Mouse (Mus musculus): ENCODE results near the gene Gtsf1. TPM values are rescaled to one million over a fixed set of nuclear protein-coding genes. Genes with fewer than 3 reads are reported as not detected.
A peak's percentile ranks its signal among the peaks of the same experiment; 100 is the strongest.

Gene Gtsf1
- polyA plus RNA-seq, 1 experiment: 0.33 TPM

DNA sequence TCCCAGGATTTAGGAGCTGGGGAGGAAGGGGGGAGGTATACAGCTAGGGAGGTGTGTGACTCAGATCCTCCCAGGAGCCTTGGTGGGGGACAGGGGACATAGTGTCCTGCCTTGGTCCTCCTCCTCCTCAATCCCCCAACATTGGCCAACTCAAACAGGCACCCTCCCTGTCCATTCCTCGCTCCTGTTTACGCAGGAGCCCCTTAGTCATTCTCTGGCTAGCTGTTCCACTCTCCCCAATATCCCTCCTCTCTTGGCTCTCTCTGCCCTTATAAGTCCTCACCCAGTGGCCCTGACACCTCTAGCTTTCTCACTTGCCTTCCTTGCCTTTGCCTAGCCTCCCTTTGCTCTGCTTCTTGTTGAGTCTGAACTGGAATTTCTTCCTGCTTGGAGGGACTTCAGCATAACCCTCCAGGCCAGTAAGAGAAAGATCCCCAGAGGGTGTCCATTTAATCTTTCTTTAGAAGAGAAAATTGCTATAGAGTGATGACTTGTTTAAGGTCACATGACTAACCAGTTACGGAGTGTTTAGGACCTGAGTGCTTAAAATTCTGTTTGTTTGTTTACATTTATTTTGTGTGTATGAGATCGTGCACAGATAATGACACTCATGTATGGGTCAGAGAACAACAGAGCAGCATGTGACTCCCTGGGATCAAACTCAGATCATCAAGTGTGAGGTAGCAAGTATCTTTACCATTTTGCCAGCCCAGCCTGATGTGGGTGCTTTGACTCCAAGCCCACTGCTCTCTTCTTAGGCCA is 61.9 kb downstream of the Gtsf1 start:
- no peak for TF ChIP-seq CTCF (IDR thresholded peaks at IDR 0.05; ENCODE audit: control insufficient read depth, insufficient read depth, insufficient read length)
- peak; percentile 70 for TF ChIP-seq USF1 (IDR thresholded peaks at IDR 0.05; ENCODE audit: low read depth)
- H3K4me3 ChIP-seq (ENCODE audit: insufficient read depth, poor library complexity, severe bottlenecking): no peak overlapping the region
- peaks cover 30% of the 10 kb centered on the region for H3K79me3 ChIP-seq (ENCODE audit: low read depth)

DNA sequence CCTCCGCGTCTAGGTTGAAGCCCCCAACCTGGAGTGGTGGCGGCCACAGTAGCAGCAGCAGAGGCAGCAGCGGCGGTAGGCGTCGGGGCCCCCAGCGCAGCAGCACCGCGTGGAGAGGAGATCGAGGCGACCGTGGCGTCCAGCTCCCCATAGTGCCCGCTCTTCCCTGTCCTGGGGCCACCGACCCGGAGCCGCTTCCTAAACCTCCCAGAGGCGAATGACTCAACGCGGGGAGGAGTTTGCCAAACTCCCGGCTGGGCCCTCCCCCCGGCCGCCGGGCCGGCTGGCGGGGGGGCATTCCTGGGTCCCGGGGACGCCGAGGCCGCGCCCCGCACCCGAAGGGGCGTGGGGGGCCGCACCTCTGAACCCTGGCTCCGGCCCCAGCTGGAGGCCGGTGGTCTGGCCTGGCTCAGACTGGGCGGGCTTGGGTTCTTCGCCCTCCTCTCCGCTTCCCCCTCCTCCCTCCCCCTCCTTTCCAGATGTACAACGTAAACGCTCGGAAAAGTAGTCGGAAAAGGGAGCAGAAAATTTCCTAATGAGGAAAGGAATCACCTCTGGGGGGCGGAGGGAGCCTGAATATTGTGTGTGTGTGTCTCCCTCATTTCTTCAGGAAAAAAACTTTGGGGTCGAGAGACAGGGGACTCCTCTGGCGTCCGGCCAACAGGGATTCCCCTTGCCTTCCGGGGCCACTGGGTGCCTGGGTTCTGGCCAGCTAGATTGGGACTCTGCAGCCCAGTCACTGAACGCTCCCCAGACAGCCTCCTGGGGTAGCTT is 63.7 kb downstream of the Gtsf1 start, which contains the start of gene Itga5:
TSS of gene Itga5 (minus strand) at position 388 of the 774 bp plus-strand sequence.
- TF ChIP-seq FOSL1 (IDR thresholded peaks at IDR 0.05; ENCODE audit: insufficient read depth, low read length, poor library complexity, severe bottlenecking) (no peak), MAX (IDR thresholded peaks at IDR 0.05) (peak; percentile 33)
- peak within 1 kb of the TSS; percentile 98 for H3ac ChIP-seq (ENCODE audit: control insufficient read depth, insufficient read length, low read depth)

More for the DNA sequence above, 61.9 kb downstream of the Gtsf1 start:
- Histone ChIP-seq H3K36me3 (ENCODE audit: control insufficient read depth, insufficient read depth) (peaks cover 13% of the 10 kb centered on the region), H3K27me3 (ENCODE audit: control insufficient read depth, insufficient read depth, insufficient read length) (no peaks in the 10 kb centered on the region), H3K79me2 (ENCODE audit: control insufficient read depth, insufficient read depth) (peaks cover 38% of the 10 kb centered on the region), H3ac (ENCODE audit: control insufficient read depth, insufficient read length, low read depth) (no peak overlapping the region)

DNA sequence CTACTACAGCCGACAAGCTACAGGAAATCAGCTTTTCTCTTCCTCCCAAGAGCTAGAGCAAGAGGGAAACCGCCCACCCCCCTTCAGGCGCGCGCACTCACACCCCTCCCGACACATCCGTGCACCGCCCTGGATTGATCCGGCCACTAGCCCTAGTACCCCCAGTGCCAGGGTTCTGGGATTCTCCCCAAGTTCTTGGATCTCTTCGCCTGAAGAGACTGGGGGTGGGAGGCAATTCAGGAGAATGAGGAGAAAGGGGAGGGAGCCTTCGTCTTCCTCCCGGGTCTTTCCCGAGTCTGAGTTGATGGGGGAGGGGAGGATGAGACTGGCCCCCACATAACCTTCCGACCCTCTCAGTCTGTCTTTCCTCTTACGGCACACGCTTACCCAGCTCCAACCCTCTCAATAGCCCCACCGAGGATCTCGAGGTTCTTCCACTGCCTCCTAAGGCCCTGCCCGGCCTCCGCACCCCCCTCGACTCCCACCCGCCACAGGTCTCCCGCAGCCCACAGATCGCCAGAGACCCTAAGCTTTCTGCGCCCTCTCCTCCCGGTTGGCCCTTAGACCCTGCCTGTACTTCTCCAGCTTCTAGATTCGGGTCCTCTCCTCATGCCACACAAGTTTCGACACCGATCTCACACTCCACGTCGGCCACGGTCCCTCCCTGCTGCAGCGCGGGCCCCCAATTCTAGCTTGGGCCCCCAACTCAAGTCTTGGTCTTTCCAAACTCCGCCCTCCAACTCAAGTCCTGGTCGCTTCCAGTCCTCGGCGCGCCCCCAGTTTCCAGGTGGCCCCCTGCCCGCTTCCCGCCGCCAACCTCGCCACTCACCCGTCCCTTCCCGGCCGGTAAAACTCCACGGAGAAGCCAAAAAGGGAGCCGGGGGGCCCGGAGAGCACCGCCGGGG is 64.5 kb downstream of the Gtsf1 start:
- H3K79me3 ChIP-seq (ENCODE audit: low read depth): peaks cover 55% of the 10 kb centered on the region
- H3K4me3 ChIP-seq (ENCODE audit: insufficient read depth, poor library complexity, severe bottlenecking): peak overlapping the region; percentile 99
- H3K27me3 ChIP-seq (ENCODE audit: control insufficient read depth, insufficient read depth, insufficient read length): no peaks in the 10 kb centered on the region
- H3K36me3 ChIP-seq (ENCODE audit: control insufficient read depth, insufficient read depth): peaks cover 36% of the 10 kb centered on the region
- peaks cover 65% of the 10 kb centered on the region for H3K79me2 ChIP-seq (ENCODE audit: control insufficient read depth, insufficient read depth)
- TF ChIP-seq USF1 (IDR thresholded peaks at IDR 0.05; ENCODE audit: low read depth) (no peak), MAX (IDR thresholded peaks at IDR 0.05) (no peak), FOSL1 (IDR thresholded peaks at IDR 0.05; ENCODE audit: insufficient read depth, low read length, poor library complexity, severe bottlenecking) (no peak), MYOG (IDR thresholded peaks at IDR 0.05; ENCODE audit: control insufficient read depth, extremely low read depth, insufficient read length) (no peak), CTCF (IDR thresholded peaks at IDR 0.05; ENCODE audit: control insufficient read depth, insufficient read depth, insufficient read length) (no peak), CEBPB (IDR thresholded peaks at IDR 0.05; ENCODE audit: low read depth) (no peak), MYOD1 (IDR thresholded peaks at IDR 0.05; ENCODE audit: control insufficient read depth, insufficient read length, low read depth) (no peak)
- peak overlapping the region; percentile 98 for H3ac ChIP-seq (ENCODE audit: control insufficient read depth, insufficient read length, low read depth)

More for the DNA sequence above, 63.7 kb downstream of the Gtsf1 start, which contains the start of gene Itga5:
- Histone ChIP-seq H3K79me2 (ENCODE audit: control insufficient read depth, insufficient read depth) (peaks cover 56% of the 10 kb centered on the region), H3K27me3 (ENCODE audit: control insufficient read depth, insufficient read depth, insufficient read length) (no peaks in the 10 kb centered on the region), H3K36me3 (ENCODE audit: control insufficient read depth, insufficient read depth) (peaks cover 29% of the 10 kb centered on the region), H3K4me3 (ENCODE audit: insufficient read depth, poor library complexity, severe bottlenecking) (peak within 1 kb of the TSS; percentile 99), H3K79me3 (ENCODE audit: low read depth) (peaks cover 46% of the 10 kb centered on the region)

DNA sequence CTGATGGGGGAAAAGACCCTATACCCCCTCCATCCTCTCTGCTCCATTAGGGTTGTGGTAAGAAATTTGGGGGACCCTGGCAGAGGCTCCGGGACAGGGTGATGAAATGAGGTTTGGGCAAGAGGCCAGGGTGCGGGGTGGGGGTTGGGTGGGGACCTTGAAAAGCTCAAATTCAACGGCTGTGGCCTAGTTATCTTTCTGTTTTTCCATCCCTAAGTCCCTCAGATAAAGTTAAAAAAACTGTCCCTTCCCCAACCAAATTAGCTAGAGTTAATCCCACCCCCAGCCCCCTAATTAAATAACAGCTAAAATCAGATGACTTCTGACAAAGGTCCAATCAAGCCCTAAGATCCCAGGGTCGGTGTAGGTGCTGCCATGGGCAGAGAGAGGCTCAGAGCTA is 65.5 kb downstream of the Gtsf1 start:
- Histone ChIP-seq H3K79me2 (ENCODE audit: control insufficient read depth, insufficient read depth) (peaks cover 74% of the 10 kb centered on the region), H3ac (ENCODE audit: control insufficient read depth, insufficient read length, low read depth) (peak overlapping the region; percentile 62), H3K4me3 (ENCODE audit: insufficient read depth, poor library complexity, severe bottlenecking) (peak overlapping the region; percentile 99), H3K79me3 (ENCODE audit: low read depth) (peaks cover 64% of the 10 kb centered on the region), H3K36me3 (ENCODE audit: control insufficient read depth, insufficient read depth) (peaks cover 46% of the 10 kb centered on the region), H3K27me3 (ENCODE audit: control insufficient read depth, insufficient read depth, insufficient read length) (no peaks in the 10 kb centered on the region)
- TF ChIP-seq MYOG (IDR thresholded peaks at IDR 0.05; ENCODE audit: control insufficient read depth, extremely low read depth, insufficient read length) (no peak), USF1 (IDR thresholded peaks at IDR 0.05; ENCODE audit: low read depth) (no peak), CTCF (IDR thresholded peaks at IDR 0.05; ENCODE audit: control insufficient read depth, insufficient read depth, insufficient read length) (no peak), MYOD1 (IDR thresholded peaks at IDR 0.05; ENCODE audit: control insufficient read depth, insufficient read length, low read depth) (no peak), MAX (IDR thresholded peaks at IDR 0.05) (no peak), CEBPB (IDR thresholded peaks at IDR 0.05; ENCODE audit: low read depth) (no peak), FOSL1 (IDR thresholded peaks at IDR 0.05; ENCODE audit: insufficient read depth, low read length, poor library complexity, severe bottlenecking) (no peak)

DNA sequence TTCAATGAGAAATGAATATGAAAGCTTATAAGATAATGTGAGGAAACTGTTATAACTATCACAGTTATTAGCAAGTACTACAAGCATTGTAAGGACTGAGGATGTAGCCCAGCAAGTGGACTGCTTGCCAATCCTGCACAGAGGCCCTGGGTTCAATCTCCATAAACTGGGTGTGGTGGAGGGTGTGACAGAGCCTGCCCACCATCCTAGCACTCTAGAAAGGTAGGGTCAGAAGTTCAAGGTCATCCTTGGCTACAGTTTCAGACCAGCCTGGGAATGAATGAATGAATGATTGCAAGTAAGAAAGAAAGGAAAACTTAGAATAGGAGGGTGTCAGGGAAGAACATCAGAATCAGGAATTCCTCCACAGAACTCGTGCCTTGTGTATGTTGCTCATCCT is 66.5 kb downstream of the Gtsf1 start:
- Histone ChIP-seq H3ac (ENCODE audit: control insufficient read depth, insufficient read length, low read depth) (no peak overlapping the region), H3K4me3 (ENCODE audit: insufficient read depth, poor library complexity, severe bottlenecking) (no peak overlapping the region), H3K79me2 (ENCODE audit: control insufficient read depth, insufficient read depth) (peaks cover 84% of the 10 kb centered on the region), H3K36me3 (ENCODE audit: control insufficient read depth, insufficient read depth) (peaks cover 46% of the 10 kb centered on the region), H3K27me3 (ENCODE audit: control insufficient read depth, insufficient read depth, insufficient read length) (no peaks in the 10 kb centered on the region), H3K79me3 (ENCODE audit: low read depth) (peaks cover 73% of the 10 kb centered on the region)
- TF ChIP-seq MYOD1 (IDR thresholded peaks at IDR 0.05; ENCODE audit: control insufficient read depth, insufficient read length, low read depth) (no peak), CTCF (IDR thresholded peaks at IDR 0.05; ENCODE audit: control insufficient read depth, insufficient read depth, insufficient read length) (no peak), CEBPB (IDR thresholded peaks at IDR 0.05; ENCODE audit: low read depth) (no peak), MAX (IDR thresholded peaks at IDR 0.05) (no peak), MYOG (IDR thresholded peaks at IDR 0.05; ENCODE audit: control insufficient read depth, extremely low read depth, insufficient read length) (no peak), USF1 (IDR thresholded peaks at IDR 0.05; ENCODE audit: low read depth) (no peak), FOSL1 (IDR thresholded peaks at IDR 0.05; ENCODE audit: insufficient read depth, low read length, poor library complexity, severe bottlenecking) (no peak)
